Mouse (Mus musculus): ENCODE results near the gene Islr. TPM values are rescaled to one million over a fixed set of nuclear protein-coding genes. Genes with fewer than 3 reads are reported as not detected.

Islr gene
- polyA plus RNA-seq, 1 experiment from 2014 or later = 216 TPM

- H3K4me3 ChIP-seq = 0 out of 2 replicates have a peak overlapping the region, but pooled peaks have one; percentile 13
- WGBS = 7% methylated on average over 22 of the region's 22 CpGs
- H3K9ac ChIP-seq = no peak overlapping the region
- H3K36me3 ChIP-seq = no peaks in the 10 kb centered on the region
- peak overlapping the region; percentile 44 for H3K4me2 ChIP-seq
- H3K4me1 ChIP-seq = peaks cover 60% of the 10 kb centered on the region
- H3K27me3 ChIP-seq = 0 out of 2 replicates have a peak, but pooled peaks cover 2% of the 10 kb centered on the region
- ATAC-seq (ENCODE audit: insufficient number of reproducible peaks, low FRiP score, low TSS enrichment, low read depth) = no peak
- no peaks in the 10 kb centered on the region for H3K9me3 ChIP-seq
- peak overlapping the region; percentile 58 for H3K27ac ChIP-seq
Measured at GRCm38 (mm10) chr9:58113279-58113884, 90.7 kb downstream of the Islr start.

- Histone ChIP-seq H3K27ac (peak overlapping the region; percentile 58), H3K4me1 (peaks cover 60% of the 10 kb centered on the region), H3K9me3 (no peaks in the 10 kb centered on the region), H3K9ac (no peak overlapping the region), H3K36me3 (no peaks in the 10 kb centered on the region), H3K4me3 (no peak overlapping the region), H3K27me3 (0 out of 2 replicates have a peak, but pooled peaks cover 2% of the 10 kb centered on the region), H3K4me2 (peak overlapping the region; percentile 44; the same call in 1 of the 2 replicates)
- WGBS = 3% methylated on average over 6 of the region's 6 CpGs
- ATAC-seq (ENCODE audit: insufficient number of reproducible peaks, low FRiP score, low TSS enrichment, low read depth) = no peak
Measured at GRCm38 (mm10) chr9:58112866-58113278, 91.2 kb downstream of the Islr start.

- no peaks in the 10 kb centered on the region for H3K36me3 ChIP-seq
- WGBS = 12% methylated on average over 6 of the region's 6 CpGs
- no peak overlapping the region for H3K4me3 ChIP-seq
- no peaks in the 10 kb centered on the region for H3K9me3 ChIP-seq
- no peak overlapping the region for H3K4me2 ChIP-seq
- no peak for ATAC-seq (ENCODE audit: insufficient number of reproducible peaks, low FRiP score, low TSS enrichment, low read depth)
- peaks cover 63% of the 10 kb centered on the region for H3K4me1 ChIP-seq
- no peak overlapping the region for H3K9ac ChIP-seq
- H3K27me3 ChIP-seq = 0 out of 2 replicates have a peak, but pooled peaks cover 2% of the 10 kb centered on the region
- no peak overlapping the region for H3K27ac ChIP-seq
Measured at GRCm38 (mm10) chr9:58112321-58112751, 91.8 kb downstream of the Islr start.

GRCm38 (mm10) chr9:58111431-58111830 is 92.7 kb downstream of the Islr start:
- H3K27ac ChIP-seq = no peak overlapping the region
- no peak overlapping the region for H3K4me2 ChIP-seq
- ATAC-seq (ENCODE audit: insufficient number of reproducible peaks, low FRiP score, low TSS enrichment, low read depth) = no peak

GRCm38 (mm10) chr9:58110787-58111186 is 93.3 kb downstream of the Islr start:
- Histone ChIP-seq H3K4me2 (no peak overlapping the region), H3K36me3 (no peaks in the 10 kb centered on the region), H3K4me3 (no peak overlapping the region), H3K9me3 (no peaks in the 10 kb centered on the region), H3K27me3 (0 out of 2 replicates have a peak, but pooled peaks cover 2% of the 10 kb centered on the region), H3K27ac (no peak overlapping the region), H3K4me1 (peaks cover 57% of the 10 kb centered on the region), H3K9ac (no peak overlapping the region)
- no peak for ATAC-seq (ENCODE audit: insufficient number of reproducible peaks, low FRiP score, low TSS enrichment, low read depth)
- whole genome bisulfite sequencing = 64% methylated on average over 5 of the region's 5 CpGs

More at GRCm38 (mm10) chr9:58111431-58111830, 92.7 kb downstream of the Islr start:
- Histone ChIP-seq H3K4me3 (no peak overlapping the region), H3K9ac (no peak overlapping the region), H3K9me3 (no peaks in the 10 kb centered on the region), H3K27me3 (0 out of 2 replicates have a peak, but pooled peaks cover 2% of the 10 kb centered on the region), H3K4me1 (peaks cover 62% of the 10 kb centered on the region), H3K36me3 (no peaks in the 10 kb centered on the region)
- 50% methylated on average over 6 of the region's 6 CpGs for WGBS

GRCm38 (mm10) chr9:58107494-58107893 is 96.6 kb downstream of the Islr start:
- 66% methylated on average over 5 of the region's 5 CpGs for WGBS
- Histone ChIP-seq H3K9ac (no peak overlapping the region), H3K9me3 (no peaks in the 10 kb centered on the region), H3K36me3 (no peaks in the 10 kb centered on the region), H3K4me2 (no peak overlapping the region), H3K27me3 (no peaks in the 10 kb centered on the region), H3K27ac (no peak overlapping the region), H3K4me3 (no peak overlapping the region), H3K4me1 (peaks cover 29% of the 10 kb centered on the region)
- ATAC-seq (ENCODE audit: insufficient number of reproducible peaks, low FRiP score, low TSS enrichment, low read depth) = no peak

Small RNAs within 50 kb of the gene (microRNA-seq; reads per million reads assigned to microRNA genes)
- not detected for gene Mir6385

Other genes starting within 250 kb of the Islr start
- 10.9 and 12.0 TPM in 2 replicates for gene Cyp11a1, start 197.9 kb downstream of the Islr start, polyA plus RNA-seq (2015; fragmentation: Nextera tagmentation; extraction: Ambion mirVana)
- 8.4 and 8.8 TPM in 2 replicates for gene Stra6, start 140.5 kb downstream of the Islr start, polyA plus RNA-seq (2015; fragmentation: Nextera tagmentation; extraction: Ambion mirVana)
- not detected in 2 replicates for gene Ccdc33, start 85.5 kb downstream of the Islr start, polyA plus RNA-seq (2015; fragmentation: Nextera tagmentation; extraction: Ambion mirVana)
- 0.55 and 1.5 TPM in 2 replicates for gene Islr2, start within 50 bp of the Islr start, polyA plus RNA-seq (2015; fragmentation: Nextera tagmentation; extraction: Ambion mirVana)
- 15.7 and 16.4 TPM in 2 replicates for gene Pml, start 45.5 kb upstream of the Islr start, polyA plus RNA-seq (2015; fragmentation: Nextera tagmentation; extraction: Ambion mirVana)
- 34.2 and 35.5 TPM in 2 replicates for gene Stoml1, start 48.9 kb upstream of the Islr start, polyA plus RNA-seq (2015; fragmentation: Nextera tagmentation; extraction: Ambion mirVana)
- 92.6 and 110 TPM in 2 replicates for gene Loxl1, start 108.9 kb upstream of the Islr start, polyA plus RNA-seq (2015; fragmentation: Nextera tagmentation; extraction: Ambion mirVana)
- not detected in 2 replicates for gene Tbc1d21, start 166.1 kb upstream of the Islr start, polyA plus RNA-seq (2015; fragmentation: Nextera tagmentation; extraction: Ambion mirVana)

Measured in limb, embryonic 15.5 days (tissue).